Mouse (Mus musculus): Measurements from ENCODE around the gene Tmem38b.

The Tmem38b gene

GRCm38 (mm10) chr4:53884351-53885245, 58.8 kb downstream of the Tmem38b start:
- peak; percentile 63 for DNase-seq (ENCODE audit: low spot score)

GRCm38 (mm10) chr4:53886342-53887088, 60.7 kb downstream of the Tmem38b start:
- peak; percentile 29 for DNase-seq (ENCODE audit: low spot score)

- peak; percentile 25 for DNase-seq (ENCODE audit: low spot score)
These were observed 69.5 kb downstream of the Tmem38b start for GRCm38 (mm10) chr4:53895335-53895734.

- DNase-seq (ENCODE audit: low spot score) = no peak
These were observed 70.4 kb downstream of the Tmem38b start for GRCm38 (mm10) chr4:53896150-53896833.

GRCm38 (mm10) chr4:53900386-53900971, 74.6 kb downstream of the Tmem38b start:
- peak; percentile 20 for DNase-seq (ENCODE audit: low spot score)

GRCm38 (mm10) chr4:53904335-53904734, 78.5 kb downstream of the Tmem38b start:
- DNase-seq (ENCODE audit: low spot score) = no peak

- DNase-seq (ENCODE audit: low spot score) = peak; percentile 35
These were observed 79.7 kb downstream of the Tmem38b start for GRCm38 (mm10) chr4:53905537-53905936.

- DNase-seq (ENCODE audit: low spot score) = no peak
These were observed 81.2 kb downstream of the Tmem38b start for GRCm38 (mm10) chr4:53907071-53907470.

All from embryo, embryonic 10 days (tissue).